Mouse (Mus musculus) CH12.LX (cell line): ENCODE measurements around the gene Tmem245.

ENCODE experiments used
- CHD2 ChIP-seq: IDR thresholded peaks from 2 replicates; pipeline ENCODE4 v1.6.1; 2011; ENCODE audit warnings: low read length, improper control_type of control experiment
- CTCF ChIP-seq, 2 experiments: IDR thresholded peaks in 1 of 2; conservative IDR thresholded peaks in 1 of 2; 2 replicates each; pipeline ENCODE4 v1.5.1; 2011 to 2012; ENCODE audit warnings: low read depth in 2 of 2, low read length in 2 of 2, improper control_type of control experiment in 1 of 2, inconsistent platforms in 1 of 2, mild to moderate bottlenecking in 1 of 2, moderate library complexity in 1 of 2
- ETS1 ChIP-seq: conservative IDR thresholded peaks from 2 replicates; pipeline ENCODE4 v1.6.1; 2012; ENCODE audit warnings: low read depth, mild to moderate bottlenecking, inconsistent platforms, low read length, improper control_type of control experiment, moderate library complexity
- JUN ChIP-seq: IDR thresholded peaks from 2 replicates; pipeline ENCODE4 v1.6.1; 2011; ENCODE audit warnings: low read depth, mild to moderate bottlenecking, low read length, improper control_type of control experiment, moderate library complexity; ENCODE audit not compliant: insufficient read depth
- MAFK ChIP-seq: IDR thresholded peaks from 2 replicates; pipeline ENCODE4 v1.6.1; 2011; ENCODE audit warnings: low read length, improper control_type of control experiment; ENCODE audit not compliant: insufficient replicate concordance
- MAX ChIP-seq: IDR thresholded peaks from 2 replicates; pipeline ENCODE4 v1.6.1; 2011; ENCODE audit warnings: low read length, improper control_type of control experiment
- MEF2A ChIP-seq: IDR thresholded peaks from 2 replicates; pipeline ENCODE4 v1.6.1; 2014; ENCODE audit warnings: low read depth, mild to moderate bottlenecking, inconsistent platforms, low read length, improper control_type of control experiment, borderline replicate concordance
- POLR2A ChIP-seq: IDR thresholded peaks from 2 replicates; pipeline ENCODE4 v1.6.1; 2011; ENCODE audit warnings: low read depth, mild to moderate bottlenecking, improper control_type of control experiment, low read length
- POLR2AphosphoS2 ChIP-seq: IDR thresholded peaks from 2 replicates; pipeline ENCODE4 v1.6.1; 2011; ENCODE audit warnings: low read depth, low read length, improper control_type of control experiment
- SIN3A ChIP-seq: IDR thresholded peaks from 2 replicates; pipeline ENCODE4 v1.6.1; 2012; ENCODE audit warnings: low read length, improper control_type of control experiment, inconsistent platforms
- TBP ChIP-seq: conservative IDR thresholded peaks from 2 replicates; pipeline ENCODE4 v1.6.1; 2011; ENCODE audit warnings: low read depth, low read length, improper control_type of control experiment
- USF1 ChIP-seq: IDR thresholded peaks from 2 replicates; pipeline ENCODE4 v1.6.1; 2014; ENCODE audit warnings: low read depth, mild to moderate bottlenecking, inconsistent platforms, low read length, improper control_type of control experiment

- TF ChIP-seq POLR2AphosphoS2 (no peak), CTCF (conservative IDR thresholded peaks at IDR 0.05 in 1 of 2, IDR thresholded peaks at IDR 0.05 in 1 of 2; ENCODE audit: low read depth in 2 of 2, low read length in 2 of 2) (no peak), SIN3A (no peak), MAX (no peak), MEF2A (no peak), JUN (no peak), POLR2A (no peak), MAFK (no peak), ETS1 (no peak), TBP (no peak), USF1 (no peak), CHD2 (no peak)
Measured at GRCm38 (mm10) chr4:56963687-56964086, 16.4 kb upstream of the Tmem245 start.
